Mouse (Mus musculus): ENCODE data around the gene Tacc3. TPM values are rescaled to one million over a fixed set of nuclear protein-coding genes. Genes with fewer than 3 reads are reported as not detected.

Gene Tacc3
- 1 to 10 TPM in 3 of 4 experiments, under 1 TPM in 1; 0.88 to 1.8 (median 1.2) TPM for total RNA-seq (2022)

GRCm38 (mm10) chr5:33657787-33658663 is at the start of gene Tacc3, which contains the start of gene Tmem129:
Tacc3 (plus strand) TSS chr5:33658128.
Tmem129 (minus strand) TSS chr5:33658416.
- peak; percentile 95 to 97 for DNase-seq (ENCODE audit: low spot score in 2 of 2)

- DNase-seq (ENCODE audit: low spot score in 2 of 2), result no peak
These were observed 48.7 kb upstream of the Tacc3 start for GRCm38 (mm10) chr5:33609226-33609625.

GRCm38 (mm10) chr5:33611795-33612194 is 46.1 kb upstream of the Tacc3 start:
- no peak for DNase-seq (ENCODE audit: low spot score in 2 of 2)

GRCm38 (mm10) chr5:33614391-33614790 is 43.5 kb upstream of the Tacc3 start:
- no peak for DNase-seq (ENCODE audit: low spot score in 2 of 2)

- no peak for DNase-seq (ENCODE audit: low spot score in 2 of 2)
These were observed 35.3 kb upstream of the Tacc3 start for GRCm38 (mm10) chr5:33622671-33623070.

GRCm38 (mm10) chr5:33623766-33624165 is 34.2 kb upstream of the Tacc3 start:
- no peak for DNase-seq (ENCODE audit: low spot score in 2 of 2)

GRCm38 (mm10) chr5:33627968-33628367 is 30.0 kb upstream of the Tacc3 start:
- DNase-seq (ENCODE audit: low spot score in 2 of 2), result no peak

GRCm38 (mm10) chr5:33628820-33629300 is 29.1 kb upstream of the Tacc3 start:
- peak; percentile 53 to 54 for DNase-seq (ENCODE audit: low spot score in 2 of 2)

- DNase-seq (ENCODE audit: low spot score in 2 of 2), result peak; percentile 100
These were observed 28.5 kb upstream of the Tacc3 start, which contains the start of the genes Fam53a and Gm9903 for GRCm38 (mm10) chr5:33629301-33629987. Fam53a (minus strand) TSS chr5:33629635. Gm9903 (plus strand) TSS chr5:33629925.

- DNase-seq (ENCODE audit: low spot score in 2 of 2), result peak; percentile 40 to 54
These were observed 27.9 kb upstream of the Tacc3 start for GRCm38 (mm10) chr5:33630061-33630460.

GRCm38 (mm10) chr5:33630615-33631014 is 27.3 kb upstream of the Tacc3 start:
- DNase-seq (ENCODE audit: low spot score in 2 of 2), result peak; percentile 60 to 72

GRCm38 (mm10) chr5:33632526-33632925 is 25.4 kb upstream of the Tacc3 start:
- peak in 1 of 2 experiments; percentile 27 for DNase-seq (ENCODE audit: low spot score in 2 of 2)

- no peak for DNase-seq (ENCODE audit: low spot score in 2 of 2)
These were observed 22.6 kb upstream of the Tacc3 start for GRCm38 (mm10) chr5:33635361-33635760.

GRCm38 (mm10) chr5:33637606-33638350 is 20.1 kb upstream of the Tacc3 start:
- DNase-seq (ENCODE audit: low spot score in 2 of 2), result no peak

GRCm38 (mm10) chr5:33638826-33639225 is 19.1 kb upstream of the Tacc3 start:
- no peak for DNase-seq (ENCODE audit: low spot score in 2 of 2)

- DNase-seq (ENCODE audit: low spot score in 2 of 2), result no peak
These were observed 17.3 kb upstream of the Tacc3 start for GRCm38 (mm10) chr5:33640652-33641051.

GRCm38 (mm10) chr5:33651017-33651416 is 6.9 kb upstream of the Tacc3 start:
- no peak for DNase-seq (ENCODE audit: low spot score in 2 of 2)

GRCm38 (mm10) chr5:33651541-33651920 is 6.4 kb upstream of the Tacc3 start:
- no peak for DNase-seq (ENCODE audit: low spot score in 2 of 2)

- DNase-seq (ENCODE audit: low spot score in 2 of 2), result peak; percentile 91 to 96
These were observed 5.8 kb upstream of the Tacc3 start, which contains the start of gene Slbp for GRCm38 (mm10) chr5:33651921-33652782. Slbp (minus strand) TSS chr5:33652574.

- no peak for DNase-seq (ENCODE audit: low spot score in 2 of 2)
These were observed 5.2 kb upstream of the Tacc3 start for GRCm38 (mm10) chr5:33652783-33653173.

Measured in gastrocnemius, adult 8-10 months (tissue).